Mouse (Mus musculus): ENCODE data around the gene Stard13.

Stard13 gene

GRCm38 (mm10) chr5:151228367-151229005 lies 5.2 kb downstream of the Stard13 start:
- DNase-seq = no peak

DNA sequence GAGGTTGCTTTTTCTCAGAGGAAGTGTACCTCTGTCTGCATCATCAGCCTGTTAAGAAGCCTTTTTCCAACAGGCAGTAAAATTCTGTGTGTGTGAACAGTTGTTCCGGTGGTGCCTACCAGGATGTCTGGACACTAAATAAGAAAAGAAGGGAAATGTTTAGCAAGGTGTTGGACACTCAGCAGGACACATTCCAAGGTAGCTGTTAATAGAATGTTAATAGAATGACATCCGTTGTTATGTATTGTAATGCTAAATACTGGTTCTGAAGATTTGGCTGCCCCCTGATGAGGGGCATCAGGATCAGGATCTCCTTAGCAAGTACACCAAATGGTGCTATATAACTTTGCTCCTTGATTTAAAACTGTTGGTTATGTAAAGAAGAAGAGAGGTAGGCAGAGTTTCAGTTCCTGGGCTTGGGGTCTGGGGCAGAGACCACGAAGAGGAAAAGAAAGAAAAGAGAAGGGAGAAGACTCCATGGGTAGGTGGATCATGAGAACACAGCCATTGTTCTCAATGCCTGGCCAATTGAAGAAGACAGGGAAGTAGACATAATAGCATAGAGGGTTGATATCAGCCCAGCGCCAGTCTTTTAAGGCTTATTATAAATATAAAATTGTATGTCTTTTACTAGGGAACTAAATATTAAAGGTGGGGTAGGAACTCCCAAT lies 9.8 kb downstream of the Stard13 start:
- no peak for DNase-seq

DNA sequence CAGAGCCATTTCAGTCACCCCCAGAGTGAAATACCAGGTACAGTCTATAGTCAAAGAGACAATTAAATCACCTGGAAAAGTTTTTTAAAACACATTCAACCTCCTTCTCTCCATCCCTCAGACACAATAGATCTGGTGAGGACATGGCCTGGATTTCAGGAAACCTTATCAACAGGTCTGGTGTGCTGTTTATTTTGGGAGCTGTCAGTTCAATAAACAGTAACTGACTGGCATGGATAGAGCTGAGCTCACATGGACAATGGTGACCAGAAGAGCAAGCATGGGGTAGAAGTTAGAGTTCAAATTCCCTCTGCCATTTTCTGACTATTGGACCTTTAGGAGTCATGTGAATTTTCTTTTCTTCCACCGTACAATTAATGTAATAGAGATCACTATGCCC lies 10.8 kb downstream of the Stard13 start:
- no peak for DNase-seq

DNA sequence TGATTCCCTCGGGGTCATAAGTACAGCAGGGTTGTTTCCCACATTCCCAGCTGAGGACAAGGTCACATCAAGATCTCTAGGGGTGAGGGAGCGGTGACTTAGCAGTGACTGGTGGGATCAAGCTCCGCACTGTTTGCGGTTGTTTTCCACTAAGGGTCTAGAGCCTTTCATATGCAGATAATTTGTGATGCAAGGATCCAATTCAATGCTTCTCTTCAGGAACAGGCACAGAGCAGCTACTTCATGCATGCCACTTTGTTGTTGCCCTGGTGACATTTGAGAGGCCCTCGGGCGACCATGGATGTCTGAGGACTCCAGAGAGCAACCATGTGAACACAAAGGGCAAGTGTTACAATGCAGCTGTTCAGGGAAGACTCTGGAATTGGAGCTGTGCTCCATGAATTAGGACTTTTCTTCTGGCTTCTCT lies 14.9 kb downstream of the Stard13 start:
- DNase-seq = no peak

- no peak for DNase-seq
These were observed 20.5 kb downstream of the Stard13 start for GRCm38 (mm10) chr5:151213097-151213496.

- DNase-seq = no peak
These were observed 22.8 kb downstream of the Stard13 start for GRCm38 (mm10) chr5:151210869-151211268.

GRCm38 (mm10) chr5:151210060-151210459 lies 23.6 kb downstream of the Stard13 start:
- DNase-seq = no peak

DNA sequence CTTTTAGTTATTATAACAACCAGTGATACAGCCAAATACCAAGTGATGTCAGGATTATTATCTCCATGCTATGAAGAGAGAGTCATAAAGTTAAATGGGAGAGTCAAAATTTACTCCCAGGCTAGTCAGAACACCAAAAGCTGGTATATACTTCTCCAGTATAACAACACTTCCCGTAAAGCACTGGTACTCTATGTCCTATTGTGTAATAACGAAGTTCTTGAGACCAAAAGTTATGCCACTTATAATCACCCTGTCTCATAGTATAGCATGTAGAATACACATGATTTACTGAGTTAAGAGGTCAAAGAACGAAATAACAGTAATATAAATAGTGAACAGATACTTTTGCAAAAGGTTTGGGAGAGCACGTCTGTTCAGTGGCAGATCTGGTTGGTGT lies 28.6 kb downstream of the Stard13 start:
- DNase-seq = no peak

DNA sequence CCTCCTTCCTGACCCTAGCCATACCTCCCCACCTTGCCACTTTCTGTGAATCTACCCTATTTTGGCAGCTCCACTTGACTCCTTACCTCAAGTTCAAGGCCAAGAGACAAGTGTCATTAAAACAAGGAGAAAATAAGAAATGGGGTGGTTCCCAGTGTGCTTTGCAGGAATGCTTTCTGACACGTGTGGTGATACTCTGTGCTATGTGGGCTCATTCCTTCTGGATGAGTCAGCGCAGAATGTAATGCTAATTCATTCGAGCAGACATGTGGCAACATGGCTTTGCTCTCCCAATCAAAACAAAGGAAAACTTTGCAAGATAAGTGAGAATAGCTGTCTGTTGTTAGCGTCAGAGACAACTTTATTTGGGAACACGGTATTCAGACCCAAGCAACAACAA lies 30.7 kb downstream of the Stard13 start:
- no peak for DNase-seq

DNA sequence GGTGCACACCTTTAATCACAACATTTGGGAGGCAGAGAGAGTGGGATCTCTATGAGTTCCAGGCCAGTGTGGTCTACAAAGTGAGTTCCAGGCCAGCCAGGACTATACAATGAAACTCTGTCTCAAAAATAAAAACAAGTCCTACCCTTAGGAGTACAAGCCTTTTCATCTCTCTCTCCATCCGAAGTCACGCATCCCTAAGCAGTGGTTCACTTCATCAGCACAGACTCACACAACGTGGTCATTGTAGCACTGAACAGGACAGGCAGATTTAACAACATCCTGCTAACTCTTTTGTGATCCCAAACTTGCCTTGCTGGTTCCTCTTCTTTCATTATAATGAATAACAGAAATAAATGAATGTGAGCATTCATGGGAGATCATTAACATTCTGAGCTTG lies 32.4 kb downstream of the Stard13 start:
- DNase-seq = no peak

DNA sequence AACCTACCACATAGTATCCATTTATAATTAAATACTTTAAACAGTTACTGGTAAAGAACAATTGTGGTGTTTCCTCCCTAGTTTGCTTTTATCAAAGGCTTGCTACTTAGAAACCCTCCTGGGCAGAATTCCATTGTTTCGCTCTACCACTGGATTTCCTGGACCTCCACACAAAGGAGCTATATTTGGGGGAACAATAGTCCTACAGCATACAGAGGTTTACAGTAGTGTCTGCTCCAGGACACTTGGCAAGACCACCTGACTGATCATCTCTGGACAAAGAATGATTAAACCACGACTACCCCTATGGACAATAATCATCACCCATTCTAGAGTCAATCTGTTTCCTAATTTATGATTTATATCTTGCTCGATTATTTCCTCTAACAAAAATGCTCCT lies 34.4 kb downstream of the Stard13 start:
- no peak for DNase-seq

GRCm38 (mm10) chr5:151196603-151197272 lies 36.9 kb downstream of the Stard13 start:
- DNase-seq = no peak

DNA sequence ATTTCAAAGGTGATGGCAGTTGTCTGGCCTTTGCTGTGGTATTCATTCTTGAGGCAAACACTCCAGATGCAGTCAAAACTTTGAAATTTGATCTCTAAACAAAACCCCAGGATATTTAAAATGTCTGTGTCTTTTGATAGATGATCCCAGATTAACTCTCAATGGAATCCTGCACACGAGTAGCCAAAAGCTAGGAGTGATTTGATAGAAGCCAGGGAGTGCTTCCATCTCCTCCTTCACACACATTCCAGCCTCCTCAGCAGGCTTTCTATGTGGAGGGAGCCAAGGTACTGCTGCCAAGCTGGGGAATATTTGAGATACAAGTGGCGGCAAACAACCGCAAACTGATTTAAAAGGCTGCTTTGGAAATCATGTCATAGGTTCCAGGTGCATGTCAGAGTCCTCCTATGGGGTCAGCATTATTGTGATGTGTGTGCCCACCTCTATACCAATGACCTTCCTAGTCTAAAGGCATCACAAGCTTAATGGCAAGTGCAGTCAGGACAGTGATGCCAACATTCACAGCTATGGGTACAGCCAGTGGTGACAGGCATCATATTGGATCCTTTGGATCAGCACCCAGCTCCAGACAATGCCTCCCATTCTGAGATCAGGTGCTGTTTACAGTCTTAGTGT lies 39.6 kb downstream of the Stard13 start:
- no peak for DNase-seq

GRCm38 (mm10) chr5:151192266-151192665 lies 41.4 kb downstream of the Stard13 start:
- no peak for DNase-seq

GRCm38 (mm10) chr5:151190764-151191163 lies 42.9 kb downstream of the Stard13 start:
- no peak for DNase-seq

DNA sequence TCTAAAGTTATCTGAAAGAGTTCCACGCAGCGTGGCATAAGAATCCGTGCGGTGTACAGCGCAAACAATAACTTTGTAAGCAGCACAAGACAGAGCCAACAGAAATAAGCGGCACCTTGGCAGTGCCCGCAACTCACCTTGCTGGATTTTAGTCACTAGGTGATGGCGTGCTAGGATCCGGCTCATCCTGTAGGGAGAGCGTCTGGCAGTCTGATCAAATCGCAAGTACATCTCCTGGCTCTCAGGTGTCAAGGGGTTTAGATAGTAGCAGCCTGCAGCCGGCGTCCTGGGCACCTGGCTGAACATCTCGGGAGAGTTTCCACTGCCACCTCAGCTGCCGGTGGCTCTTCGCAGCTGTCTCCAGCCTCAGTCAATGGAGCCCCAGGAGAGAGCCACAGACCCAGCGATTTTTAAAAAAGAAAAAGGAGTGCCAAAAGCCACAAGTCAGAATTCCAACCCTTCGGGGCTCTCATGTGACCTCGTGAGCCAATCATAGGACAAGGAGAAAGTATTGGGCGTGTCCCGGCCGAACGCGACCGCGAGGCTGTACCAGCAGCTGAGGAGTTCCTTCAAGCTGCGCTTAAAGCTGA lies 43.8 kb downstream of the Stard13 start:
- no peak for DNase-seq

GRCm38 (mm10) chr5:151189321-151189720 lies 44.3 kb downstream of the Stard13 start:
- no peak for DNase-seq

DNA sequence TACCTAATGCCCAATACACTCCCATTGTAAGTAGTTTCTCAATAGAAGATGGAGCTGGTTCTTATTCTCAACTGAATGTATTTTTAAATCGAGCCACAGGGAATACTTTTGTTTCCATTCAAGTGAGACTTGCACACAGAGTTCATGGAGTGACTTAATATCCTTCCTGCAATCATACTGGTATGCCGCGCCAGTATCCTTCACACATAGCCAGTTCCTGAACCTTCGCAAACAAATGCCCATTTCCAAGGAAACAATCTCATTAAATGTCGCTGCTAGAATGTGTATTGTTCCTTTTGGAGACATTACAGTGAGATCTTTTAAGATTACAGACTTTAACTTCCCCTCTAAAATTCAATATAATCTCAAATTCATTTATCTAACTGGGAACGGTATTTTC lies 45.0 kb downstream of the Stard13 start:
- no peak for DNase-seq

DNA sequence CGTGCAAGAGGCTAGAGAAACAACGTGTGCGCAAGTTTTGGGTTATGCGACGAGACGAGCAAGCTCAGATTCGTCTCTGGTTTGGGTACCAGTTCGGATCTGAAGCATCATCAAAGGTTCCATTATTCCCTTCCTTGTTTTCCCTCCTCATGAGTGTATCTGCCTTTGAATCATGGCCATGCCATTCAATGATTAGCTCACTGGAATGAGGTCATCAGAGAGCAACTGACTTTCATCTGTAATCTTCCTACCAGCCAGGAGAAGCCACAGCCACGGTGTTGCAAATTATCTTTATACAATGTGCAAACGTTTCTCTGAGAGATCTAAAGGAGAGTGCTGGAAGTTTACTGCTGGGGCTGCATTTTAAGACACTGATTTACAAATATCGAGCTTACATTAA lies 46.3 kb downstream of the Stard13 start:
- DNase-seq = no peak

DNA sequence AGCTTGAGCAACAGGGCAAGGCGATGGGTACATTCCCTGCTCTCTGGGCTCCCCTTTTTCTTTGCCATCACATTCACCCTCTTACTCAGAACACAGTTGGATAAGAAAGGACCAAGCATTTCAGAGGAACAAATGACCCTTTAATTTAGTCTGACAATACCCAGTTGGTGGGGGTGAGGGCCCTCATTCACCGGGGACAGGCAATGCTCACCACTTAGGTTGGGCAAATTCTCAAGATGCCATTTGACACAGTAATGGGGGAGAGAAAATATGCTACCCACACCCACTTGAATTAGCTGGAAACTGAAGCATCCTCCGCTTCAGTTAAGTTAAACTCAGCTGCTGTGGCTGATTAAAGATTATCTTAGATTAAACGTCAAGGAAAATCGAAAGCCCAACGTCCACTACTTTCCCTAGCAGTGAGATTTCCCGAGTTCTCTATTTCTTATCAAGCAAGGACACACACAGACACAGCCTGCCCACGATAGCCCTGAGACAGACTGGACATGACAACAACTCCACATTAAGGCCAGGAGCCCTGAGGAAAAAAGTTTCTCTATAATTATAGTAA lies 48.3 kb downstream of the Stard13 start:
- DNase-seq = no peak

DNA sequence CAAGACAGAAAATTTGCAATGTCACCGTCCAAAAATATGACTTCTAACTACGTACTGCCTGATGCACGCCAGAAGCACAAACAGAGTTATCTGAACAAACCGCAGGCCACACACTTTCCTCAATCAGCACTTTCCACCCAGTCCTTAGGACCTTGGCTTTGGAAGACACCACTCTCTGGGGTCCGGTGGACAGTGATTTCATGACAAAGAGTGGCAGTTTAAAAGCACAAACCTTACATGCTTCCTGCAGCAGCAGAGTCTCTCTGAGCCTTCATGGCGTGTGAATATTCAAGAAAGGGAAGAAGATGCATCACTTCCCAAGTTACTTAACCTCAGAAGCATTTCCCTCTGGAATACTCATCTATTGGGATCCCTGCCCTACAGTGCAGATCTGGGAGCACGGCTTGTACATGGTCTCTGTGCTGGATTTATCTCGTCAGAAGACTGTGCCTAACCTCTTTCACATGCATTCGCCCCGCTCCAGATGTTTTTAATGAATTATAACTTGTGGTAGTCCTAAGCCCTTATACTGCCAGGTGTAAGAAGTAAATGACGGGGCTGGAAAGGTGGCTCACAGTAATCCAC lies 49.9 kb downstream of the Stard13 start:
- no peak for DNase-seq

- DNase-seq = no peak
These were observed 52.3 kb downstream of the Stard13 start for GRCm38 (mm10) chr5:151181288-151181687.
